In genomic region chr8:22192660-22193431, GRCm38 (mm10) we compare ENCODE assay signal across 8 mouse cellular contexts. TPM values are rescaled to one million over a fixed set of nuclear protein-coding genes. Genes with fewer than 3 reads are reported as not detected.
DNase-seq lines count a peak whose midpoint lies in the region; ATAC-seq lines count a peak whose summit lies in the region.

Vps36 (plus strand) TSS chr8:22192809.

- peak; percentile 85 to 88 for DNase-seq in CD8-positive naive resting alpha-beta T cell, adult 2 months (ENCODE audit: low read depth in 2 of 2, low spot score in 2 of 2)
- peak; percentile 66 for DNase-seq in c-Kit-positive CD71-negative TER-119-negative erythroid progenitor cells, embryonic 14.5 days (ENCODE audit: low read depth)
- peak; percentile 95 for DNase-seq in forebrain, embryonic 11.5 days (ENCODE audit: low spot score)
- peak; percentile 84 to 94 for DNase-seq in kidney, postnatal 36 days
- peak; percentile 27 for DNase-seq in telencephalon, adult 2 months (ENCODE audit: low read depth, low spot score)

- WGBS in forebrain, embryonic 11.5 days = under 1% methylated on average over 69 of the region's 73 CpGs
- WGBS in heart, embryonic 16.5 days = under 1% methylated on average over 70 of the region's 73 CpGs
- under 1% methylated on average over 71 of the region's 73 CpGs for WGBS in liver, embryonic 15.5 days (ENCODE audit: insufficient replicate concordance)
- WGBS in neural tube, embryonic 12.5 days = under 1% methylated on average over 73 of the region's 73 CpGs

- peak within 1 kb of the TSS; percentile 90 for H3K9ac ChIP-seq in forebrain, embryonic 11.5 days (ENCODE audit: low read length)
- peak within 1 kb of the TSS; percentile 98 for H3K9ac ChIP-seq in heart, embryonic 16.5 days (ENCODE audit: low read length)
- peak within 1 kb of the TSS; percentile 84 for H3K9ac ChIP-seq in liver, embryonic 15.5 days
- H3K9ac ChIP-seq in neural tube, embryonic 12.5 days = peak within 1 kb of the TSS; percentile 86

- H3K36me3 ChIP-seq in forebrain, embryonic 11.5 days (ENCODE audit: control insufficient read depth, insufficient read depth, low read length) = no peaks in the 10 kb centered on the region
- no peaks in the 10 kb centered on the region for H3K36me3 ChIP-seq in heart, embryonic 16.5 days (ENCODE audit: control insufficient read depth, insufficient read depth)
- H3K36me3 ChIP-seq in liver, embryonic 15.5 days (replicated peaks) = no peaks in the 10 kb centered on the region
- no peaks in the 10 kb centered on the region for H3K36me3 ChIP-seq in neural tube, embryonic 12.5 days

- peak within 1 kb of the TSS; percentile 87 for H3K27ac ChIP-seq in forebrain, embryonic 11.5 days (ENCODE audit: low read depth, low read length)
- H3K27ac ChIP-seq in heart, embryonic 16.5 days (ENCODE audit: low read length) = peak within 1 kb of the TSS; percentile 99
- H3K27ac ChIP-seq in liver, embryonic 15.5 days (replicated peaks) = peak within 1 kb of the TSS; percentile 86
- peak within 1 kb of the TSS; percentile 93 for H3K27ac ChIP-seq in neural tube, embryonic 12.5 days

- no peaks in the 10 kb centered on the region for H3K4me1 ChIP-seq in forebrain, embryonic 11.5 days (replicated peaks; ENCODE audit: control insufficient read depth, insufficient read depth, low read length)
- H3K4me1 ChIP-seq in heart, embryonic 16.5 days (ENCODE audit: control insufficient read depth, insufficient read depth, low read length) = peaks cover 9% of the 10 kb centered on the region
- H3K4me1 ChIP-seq in liver, embryonic 15.5 days (replicated peaks) = peaks cover 21% of the 10 kb centered on the region
- peaks cover 9% of the 10 kb centered on the region; the same call in 1 of the 2 replicates for H3K4me1 ChIP-seq in neural tube, embryonic 12.5 days

- H3K27me3 ChIP-seq in forebrain, embryonic 11.5 days (ENCODE audit: control insufficient read depth, insufficient read depth, low read length) = no peaks in the 10 kb centered on the region
- no peaks in the 10 kb centered on the region for H3K27me3 ChIP-seq in heart, embryonic 16.5 days (ENCODE audit: control insufficient read depth, insufficient read depth, low read length)
- peaks cover 7% of the 10 kb centered on the region for H3K27me3 ChIP-seq in liver, embryonic 15.5 days
- no peaks in the 10 kb centered on the region for H3K27me3 ChIP-seq in neural tube, embryonic 12.5 days (replicated peaks)

- H3K4me2 ChIP-seq in forebrain, embryonic 11.5 days (ENCODE audit: low read depth, low read length, severe bottlenecking) = peak within 1 kb of the TSS; percentile 82
- peak within 1 kb of the TSS; percentile 82 for H3K4me2 ChIP-seq in heart, embryonic 16.5 days (ENCODE audit: low read depth, low read length)
- peak within 1 kb of the TSS; percentile 90 for H3K4me2 ChIP-seq in liver, embryonic 15.5 days
- peak within 1 kb of the TSS; percentile 62 for H3K4me2 ChIP-seq in neural tube, embryonic 12.5 days (replicated peaks)

- H3K4me3 ChIP-seq in forebrain, embryonic 11.5 days (ENCODE audit: low read depth, low read length) = peak within 1 kb of the TSS; percentile 59
- peak within 1 kb of the TSS; percentile 91 for H3K4me3 ChIP-seq in heart, embryonic 16.5 days (ENCODE audit: low read length)
- H3K4me3 ChIP-seq in liver, embryonic 15.5 days (replicated peaks) = peak within 1 kb of the TSS; percentile 74
- H3K4me3 ChIP-seq in neural tube, embryonic 12.5 days = peak within 1 kb of the TSS; percentile 87

- no peaks in the 10 kb centered on the region for H3K9me3 ChIP-seq in forebrain, embryonic 11.5 days (ENCODE audit: control insufficient read depth, low read length)
- no peaks in the 10 kb centered on the region for H3K9me3 ChIP-seq in heart, embryonic 16.5 days (replicated peaks; ENCODE audit: control insufficient read depth, low read length)
- H3K9me3 ChIP-seq in liver, embryonic 15.5 days (replicated peaks) = no peaks in the 10 kb centered on the region
- no peaks in the 10 kb centered on the region for H3K9me3 ChIP-seq in neural tube, embryonic 12.5 days

- peak; percentile 95 for ATAC-seq in forebrain, embryonic 11.5 days (replicated peaks; ENCODE audit: low FRiP score)
- ATAC-seq in heart, embryonic 16.5 days (replicated peaks; ENCODE audit: extremely low read depth, insufficient read depth, low FRiP score) = peak; percentile 95
- ATAC-seq in liver, embryonic 15.5 days (ENCODE audit: insufficient read depth) = peak; percentile 94
- ATAC-seq in neural tube, embryonic 12.5 days (ENCODE audit: low FRiP score, low read depth) = peak; percentile 96

RNA-seq across cellular contexts. Expression of gene Vps36, which starts in this region (rescaled TPM):
- polyA plus RNA-seq in forebrain, embryonic 11.5 days (2014; fragmentation: Nextera tagmentation; extraction: Ambion mirVana) = 45.5 and 45.9 TPM in 2 replicates
- polyA plus RNA-seq in heart, embryonic 16.5 days (2015; fragmentation: Nextera tagmentation; extraction: Ambion mirVana) = 21.6 and 21.7 TPM in 2 replicates
- polyA plus RNA-seq in liver, embryonic 15.5 days (2015; fragmentation: Nextera tagmentation; extraction: Ambion mirVana) = 7.0 and 7.6 TPM in 2 replicates
- 39.2 and 42.7 TPM in 2 replicates for polyA plus RNA-seq in neural tube, embryonic 12.5 days (2016; fragmentation: Nextera tagmentation; extraction: Ambion mirVana)

Comparison
In these comparisons a context has a peak if more than half of its experiments do, and no peak if none do; other contexts are left out.
1. Peak in every context shown above with its lines: DNase-seq, ATAC-seq, H3K4me3 ChIP-seq and H3K27ac ChIP-seq.
2. DNase-seq: peak in every context shown above with its lines; median percentile 95 in forebrain, embryonic 11.5 days; 89 in kidney, postnatal 36 days; 86 in CD8-positive naive resting alpha-beta T cell, adult 2 months; 66 in c-Kit-positive CD71-negative TER-119-negative erythroid progenitor cells, embryonic 14.5 days; 27 in telencephalon, adult 2 months.